Mouse (Mus musculus): ENCODE data around the gene Grid1. TPM values are rescaled to one million over a fixed set of nuclear protein-coding genes. Genes with fewer than 3 reads are reported as not detected.

The Grid1 gene
- polyA plus RNA-seq, 1 experiment from 2014 or later = 6.2 TPM

DNA sequence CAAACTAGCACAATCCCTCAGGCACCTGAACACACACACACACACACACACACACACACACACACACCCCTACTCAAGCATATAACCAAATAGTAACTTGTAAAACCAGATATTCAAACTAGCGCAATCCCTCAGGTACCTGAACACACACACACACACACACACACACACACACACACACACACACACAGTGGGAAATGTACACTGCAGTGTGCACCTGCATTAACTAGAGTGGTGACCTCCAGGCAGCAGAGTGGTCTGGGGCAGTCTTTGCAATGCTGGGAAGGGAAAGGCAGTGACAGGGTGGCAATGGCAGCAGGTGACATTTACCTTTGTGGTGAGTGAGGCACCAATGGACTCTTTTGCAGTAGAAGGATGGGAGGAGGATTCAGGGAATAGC lies 212.4 kb downstream of the Grid1 start:
- Histone ChIP-seq H3K27me3 (ENCODE audit: control insufficient read depth, insufficient read depth, low read depth, low read length) (no peaks in the 10 kb centered on the region), H3K4me3 (ENCODE audit: low read depth, low read length) (no peak overlapping the region), H3K9me3 (replicated peaks; ENCODE audit: control insufficient read depth, low read length, poor library complexity, severe bottlenecking) (no peaks in the 10 kb centered on the region), H3K4me2 (ENCODE audit: low read length) (no peak overlapping the region), H3K9ac (ENCODE audit: low read depth, low read length) (no peak overlapping the region), H3K27ac (ENCODE audit: low read length) (no peak overlapping the region), H3K4me1 (ENCODE audit: control insufficient read depth, insufficient read depth, low read length) (0 out of 2 replicates have a peak, but pooled peaks cover 3% of the 10 kb centered on the region), H3K36me3 (ENCODE audit: control insufficient read depth, insufficient read depth, low read length) (no peaks in the 10 kb centered on the region; the same call in 1 of the 2 replicates)
- 94% methylated on average over 1 of the region's 1 CpGs for WGBS
- ATAC-seq = no peak

- H3K27me3 ChIP-seq (ENCODE audit: control insufficient read depth, insufficient read depth, low read depth, low read length) = no peaks in the 10 kb centered on the region
- no peak overlapping the region for H3K9ac ChIP-seq (ENCODE audit: low read depth, low read length)
- no peaks in the 10 kb centered on the region for H3K4me1 ChIP-seq (ENCODE audit: control insufficient read depth, insufficient read depth, low read length)
- H3K9me3 ChIP-seq (replicated peaks; ENCODE audit: control insufficient read depth, low read length, poor library complexity, severe bottlenecking) = no peaks in the 10 kb centered on the region
- ATAC-seq = 0 out of 2 replicates have a peak, but pooled peaks have one; percentile 23
- H3K4me2 ChIP-seq (ENCODE audit: low read length) = no peak overlapping the region
- H3K27ac ChIP-seq (ENCODE audit: low read length) = no peak overlapping the region
- H3K4me3 ChIP-seq (ENCODE audit: low read depth, low read length) = no peak overlapping the region
- H3K36me3 ChIP-seq (ENCODE audit: control insufficient read depth, insufficient read depth, low read length) = no peaks in the 10 kb centered on the region
- 62% methylated on average over 5 of the region's 5 CpGs for WGBS
These were observed 224.4 kb downstream of the Grid1 start for GRCm38 (mm10) chr14:35044268-35044667.

GRCm38 (mm10) chr14:35044918-35045698 lies 225.2 kb downstream of the Grid1 start:
- Histone ChIP-seq H3K36me3 (ENCODE audit: control insufficient read depth, insufficient read depth, low read length) (no peaks in the 10 kb centered on the region), H3K27ac (ENCODE audit: low read length) (no peak overlapping the region), H3K27me3 (ENCODE audit: control insufficient read depth, insufficient read depth, low read depth, low read length) (no peaks in the 10 kb centered on the region), H3K9ac (ENCODE audit: low read depth, low read length) (no peak overlapping the region), H3K9me3 (replicated peaks; ENCODE audit: control insufficient read depth, low read length, poor library complexity, severe bottlenecking) (no peaks in the 10 kb centered on the region), H3K4me2 (ENCODE audit: low read length) (no peak overlapping the region), H3K4me1 (ENCODE audit: control insufficient read depth, insufficient read depth, low read length) (no peaks in the 10 kb centered on the region), H3K4me3 (ENCODE audit: low read depth, low read length) (no peak overlapping the region)
- 85% methylated on average over 10 of the region's 10 CpGs for WGBS
- ATAC-seq = no peak

GRCm38 (mm10) chr14:35049231-35049630 lies 229.3 kb downstream of the Grid1 start:
- Histone ChIP-seq H3K27ac (ENCODE audit: low read length) (no peak overlapping the region), H3K4me1 (ENCODE audit: control insufficient read depth, insufficient read depth, low read length) (no peaks in the 10 kb centered on the region), H3K9me3 (replicated peaks; ENCODE audit: control insufficient read depth, low read length, poor library complexity, severe bottlenecking) (no peaks in the 10 kb centered on the region), H3K27me3 (ENCODE audit: control insufficient read depth, insufficient read depth, low read depth, low read length) (no peaks in the 10 kb centered on the region), H3K9ac (ENCODE audit: low read depth, low read length) (no peak overlapping the region), H3K36me3 (ENCODE audit: control insufficient read depth, insufficient read depth, low read length) (no peaks in the 10 kb centered on the region), H3K4me3 (ENCODE audit: low read depth, low read length) (no peak overlapping the region), H3K4me2 (ENCODE audit: low read length) (no peak overlapping the region)
- 83% methylated on average over 8 of the region's 8 CpGs for WGBS
- ATAC-seq = no peak

DNA sequence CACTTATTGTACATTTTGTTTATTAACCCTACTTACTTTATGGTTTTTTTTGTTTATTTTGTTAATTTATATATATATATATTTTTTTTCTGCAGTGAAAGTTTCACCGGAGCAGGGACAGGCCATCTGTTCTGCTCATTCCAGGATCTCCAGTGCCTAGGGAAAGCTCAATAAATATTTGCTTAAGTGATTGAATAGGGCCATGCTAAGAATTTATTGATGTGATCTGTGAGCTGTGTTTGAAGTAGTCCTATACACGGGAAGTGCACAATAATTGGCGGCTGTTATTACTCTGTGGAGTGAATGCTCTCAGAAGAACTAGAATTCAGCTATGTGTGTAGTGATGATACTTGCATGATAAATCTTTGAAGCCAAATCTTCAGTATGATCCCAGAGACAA lies 234.2 kb downstream of the Grid1 start:
- no peak overlapping the region for H3K27ac ChIP-seq (ENCODE audit: low read length)
- H3K4me3 ChIP-seq (ENCODE audit: low read depth, low read length) = no peak overlapping the region
- no peak overlapping the region for H3K9ac ChIP-seq (ENCODE audit: low read depth, low read length)
- H3K4me1 ChIP-seq (ENCODE audit: control insufficient read depth, insufficient read depth, low read length) = no peaks in the 10 kb centered on the region
- no peak for ATAC-seq
- H3K4me2 ChIP-seq (ENCODE audit: low read length) = no peak overlapping the region
- no peaks in the 10 kb centered on the region for H3K9me3 ChIP-seq (replicated peaks; ENCODE audit: control insufficient read depth, low read length, poor library complexity, severe bottlenecking)
- H3K27me3 ChIP-seq (ENCODE audit: control insufficient read depth, insufficient read depth, low read depth, low read length) = no peaks in the 10 kb centered on the region
- no peaks in the 10 kb centered on the region for H3K36me3 ChIP-seq (ENCODE audit: control insufficient read depth, insufficient read depth, low read length)
- WGBS = 74% methylated on average over 3 of the region's 3 CpGs

- Histone ChIP-seq H3K4me2 (ENCODE audit: low read length) (no peak overlapping the region), H3K27me3 (ENCODE audit: control insufficient read depth, insufficient read depth, low read depth, low read length) (no peaks in the 10 kb centered on the region), H3K36me3 (ENCODE audit: control insufficient read depth, insufficient read depth, low read length) (no peaks in the 10 kb centered on the region), H3K27ac (ENCODE audit: low read length) (no peak overlapping the region), H3K9ac (ENCODE audit: low read depth, low read length) (no peak overlapping the region), H3K4me1 (ENCODE audit: control insufficient read depth, insufficient read depth, low read length) (peaks cover 2% of the 10 kb centered on the region; the same call in 1 of the 2 replicates), H3K9me3 (replicated peaks; ENCODE audit: control insufficient read depth, low read length, poor library complexity, severe bottlenecking) (no peaks in the 10 kb centered on the region), H3K4me3 (ENCODE audit: low read depth, low read length) (no peak overlapping the region)
- ATAC-seq = peak; percentile 98
- WGBS = 53% methylated on average over 6 of the region's 6 CpGs
These were observed 254.7 kb downstream of the Grid1 start for GRCm38 (mm10) chr14:35074636-35075035.

GRCm38 (mm10) chr14:35079954-35080353 lies 260.0 kb downstream of the Grid1 start:
- Histone ChIP-seq H3K9me3 (replicated peaks; ENCODE audit: control insufficient read depth, low read length, poor library complexity, severe bottlenecking) (no peaks in the 10 kb centered on the region), H3K36me3 (ENCODE audit: control insufficient read depth, insufficient read depth, low read length) (no peaks in the 10 kb centered on the region), H3K27ac (ENCODE audit: low read length) (no peak overlapping the region), H3K4me3 (ENCODE audit: low read depth, low read length) (no peak overlapping the region), H3K9ac (ENCODE audit: low read depth, low read length) (no peak overlapping the region), H3K4me1 (ENCODE audit: control insufficient read depth, insufficient read depth, low read length) (no peaks in the 10 kb centered on the region), H3K27me3 (ENCODE audit: control insufficient read depth, insufficient read depth, low read depth, low read length) (no peaks in the 10 kb centered on the region), H3K4me2 (ENCODE audit: low read length) (no peak overlapping the region)
- peak; percentile 43; the same call in 1 of the 2 replicates for ATAC-seq
- WGBS = 63% methylated on average over 1 of the region's 1 CpGs

DNA sequence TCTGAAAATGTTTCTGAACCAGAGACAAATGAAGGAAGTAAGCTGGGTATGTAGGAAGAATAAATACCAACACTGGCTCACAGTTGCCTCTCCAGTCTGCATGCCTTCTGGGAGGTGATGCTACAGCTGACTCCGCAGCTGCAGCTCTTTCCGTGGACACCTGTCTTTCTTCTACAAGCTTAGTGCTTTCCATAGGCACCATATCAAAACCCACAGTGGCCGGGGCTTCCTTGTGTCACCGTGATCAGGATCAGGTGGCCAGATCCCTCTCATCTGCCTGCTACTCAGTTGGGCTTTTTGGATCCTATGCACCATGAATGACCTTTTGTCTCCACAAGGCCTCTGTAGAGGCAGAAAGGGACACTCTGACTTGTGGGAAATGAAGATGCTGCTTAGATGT lies 272.7 kb downstream of the Grid1 start:
- H3K36me3 ChIP-seq (ENCODE audit: control insufficient read depth, insufficient read depth, low read length) = no peaks in the 10 kb centered on the region
- no peak for ATAC-seq
- H3K9me3 ChIP-seq (replicated peaks; ENCODE audit: control insufficient read depth, low read length, poor library complexity, severe bottlenecking) = no peaks in the 10 kb centered on the region
- H3K4me1 ChIP-seq (ENCODE audit: control insufficient read depth, insufficient read depth, low read length) = peaks cover 4% of the 10 kb centered on the region
- no peak overlapping the region for H3K27ac ChIP-seq (ENCODE audit: low read length)
- H3K4me3 ChIP-seq (ENCODE audit: low read depth, low read length) = no peak overlapping the region
- no peak overlapping the region for H3K4me2 ChIP-seq (ENCODE audit: low read length)
- no peaks in the 10 kb centered on the region for H3K27me3 ChIP-seq (ENCODE audit: control insufficient read depth, insufficient read depth, low read depth, low read length)
- H3K9ac ChIP-seq (ENCODE audit: low read depth, low read length) = no peak overlapping the region
- 87% methylated on average over 4 of the region's 4 CpGs for WGBS

DNA sequence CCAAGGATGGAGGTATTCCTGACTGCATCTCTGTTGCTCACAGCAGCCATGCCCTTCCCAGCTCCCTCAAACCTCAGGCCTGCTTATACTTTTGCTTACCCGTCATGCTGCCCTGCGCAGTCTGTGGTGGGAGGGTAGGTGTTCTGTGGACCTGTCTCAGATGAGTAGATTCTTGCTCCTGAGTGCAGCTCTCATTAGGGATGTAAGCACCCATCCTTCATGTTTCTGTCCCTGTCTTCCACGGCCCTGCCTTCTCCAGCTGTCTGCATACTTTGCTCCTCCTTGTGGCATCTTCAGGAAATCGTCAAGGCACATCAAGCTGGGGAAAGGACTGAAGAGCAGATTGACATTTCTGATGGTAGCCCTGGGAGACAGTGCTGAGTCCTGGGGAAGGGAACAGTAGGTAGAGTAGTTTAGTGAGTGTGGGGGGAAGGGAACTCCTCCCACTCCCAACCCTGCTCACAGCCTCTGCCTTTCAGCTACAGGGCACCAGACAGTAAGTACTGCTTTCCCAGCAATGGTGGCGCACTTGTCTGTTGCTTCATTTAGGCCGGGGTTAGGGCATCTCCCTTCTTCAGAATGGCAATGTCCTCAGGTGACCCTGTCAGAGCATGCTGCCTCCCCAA lies 273.8 kb downstream of the Grid1 start:
- ATAC-seq = peak; percentile 43; the same call in 1 of the 2 replicates
- H3K27me3 ChIP-seq (ENCODE audit: control insufficient read depth, insufficient read depth, low read depth, low read length) = no peaks in the 10 kb centered on the region

More for the DNA sequence above, 273.8 kb downstream of the Grid1 start:
- Histone ChIP-seq H3K36me3 (ENCODE audit: control insufficient read depth, insufficient read depth, low read length) (no peaks in the 10 kb centered on the region), H3K4me2 (ENCODE audit: low read length) (no peak overlapping the region), H3K27ac (ENCODE audit: low read length) (no peak overlapping the region), H3K4me3 (ENCODE audit: low read depth, low read length) (no peak overlapping the region), H3K4me1 (ENCODE audit: control insufficient read depth, insufficient read depth, low read length) (peaks cover 4% of the 10 kb centered on the region), H3K9ac (ENCODE audit: low read depth, low read length) (no peak overlapping the region), H3K9me3 (replicated peaks; ENCODE audit: control insufficient read depth, low read length, poor library complexity, severe bottlenecking) (no peaks in the 10 kb centered on the region)
- 56% methylated on average over 6 of the region's 6 CpGs for WGBS

Measured in midbrain, embryonic 16.5 days (tissue).